Mouse (Mus musculus): ENCODE results near the gene Ccdc157. TPM values are rescaled to one million over a fixed set of nuclear protein-coding genes. Genes with fewer than 3 reads are reported as not detected.
"Not testable (repeated sequence)": the region's sequence is repeated elsewhere in the genome, so short reads cannot be mapped to it uniquely, and the experiment has no call there.

Gene Ccdc157
- polyA plus RNA-seq, 1 experiment from 2014 or later = 7.3 TPM

GRCm38 (mm10) chr11:4186486-4187317, 26.6 kb upstream of the Ccdc157 start, which contains the start of gene Tbc1d10a:
TSS of gene Tbc1d10a (plus strand) at chr11:4186789.
- H3K9ac ChIP-seq = peak within 1 kb of the TSS; percentile 87
- under 1% methylated on average over 68 of the region's 71 CpGs for WGBS

GRCm38 (mm10) chr11:4185480-4185879, 25.4 kb upstream of the Ccdc157 start:
- not testable (repeated sequence) for DNase-seq (ENCODE audit: low spot score); H3K9me3 ChIP-seq (ENCODE audit: control insufficient read depth, low read length); H3K4me3 ChIP-seq (replicated peaks; ENCODE audit: low read length); H3K27me3 ChIP-seq (ENCODE audit: control insufficient read depth, insufficient read depth, low read length); H3K27ac ChIP-seq; ATAC-seq (ENCODE audit: low FRiP score); H3K4me2 ChIP-seq (replicated peaks); H3K9ac ChIP-seq
- 97% methylated on average over 5 of the region's 6 CpGs for WGBS
- peaks cover 14% of the 10 kb centered on the region for H3K4me1 ChIP-seq (replicated peaks; ENCODE audit: control insufficient read depth, insufficient read depth, low read length)
- peaks cover 34% of the 10 kb centered on the region for H3K36me3 ChIP-seq (replicated peaks; ENCODE audit: control insufficient read depth, insufficient read depth)

More at GRCm38 (mm10) chr11:4186486-4187317, 26.6 kb upstream of the Ccdc157 start, which contains the start of gene Tbc1d10a:
- Histone ChIP-seq H3K9me3 (ENCODE audit: control insufficient read depth, low read length) (no peaks in the 10 kb centered on the region), H3K27me3 (ENCODE audit: control insufficient read depth, insufficient read depth, low read length) (no peaks in the 10 kb centered on the region), H3K4me3 (replicated peaks; ENCODE audit: low read length) (peak within 1 kb of the TSS; percentile 80), H3K27ac (peak within 1 kb of the TSS; percentile 47), H3K4me2 (replicated peaks) (peak within 1 kb of the TSS; percentile 87), H3K36me3 (replicated peaks; ENCODE audit: control insufficient read depth, insufficient read depth) (peaks cover 22% of the 10 kb centered on the region), H3K4me1 (replicated peaks; ENCODE audit: control insufficient read depth, insufficient read depth, low read length) (peaks cover 14% of the 10 kb centered on the region)
- DNase-seq (ENCODE audit: low spot score) (peak; percentile 95), ATAC-seq (ENCODE audit: low FRiP score) (peak; percentile 99)

- peak overlapping the region; percentile 34; the same call in 1 of the 2 replicates for H3K27ac ChIP-seq
- no peaks in the 10 kb centered on the region for H3K9me3 ChIP-seq (ENCODE audit: control insufficient read depth, low read length)
- DNase-seq (ENCODE audit: low spot score) = no peak
- peaks cover 14% of the 10 kb centered on the region for H3K4me1 ChIP-seq (replicated peaks; ENCODE audit: control insufficient read depth, insufficient read depth, low read length)
- 81% methylated on average over 4 of the region's 4 CpGs for WGBS
- H3K4me2 ChIP-seq (replicated peaks) = no peak overlapping the region
- H3K9ac ChIP-seq = no peak overlapping the region
- no peaks in the 10 kb centered on the region for H3K27me3 ChIP-seq (ENCODE audit: control insufficient read depth, insufficient read depth, low read length)
- H3K36me3 ChIP-seq (replicated peaks; ENCODE audit: control insufficient read depth, insufficient read depth) = peaks cover 45% of the 10 kb centered on the region
- no peak overlapping the region for H3K4me3 ChIP-seq (replicated peaks; ENCODE audit: low read length)
- ATAC-seq (ENCODE audit: low FRiP score) = no peak
Measured at GRCm38 (mm10) chr11:4184251-4184952, 24.3 kb upstream of the Ccdc157 start.

GRCm38 (mm10) chr11:4183511-4183910, 23.4 kb upstream of the Ccdc157 start:
- no peaks in the 10 kb centered on the region for H3K27me3 ChIP-seq (ENCODE audit: control insufficient read depth, insufficient read depth, low read length)
- peak overlapping the region; percentile 34; the same call in 1 of the 2 replicates for H3K27ac ChIP-seq
- H3K36me3 ChIP-seq (replicated peaks; ENCODE audit: control insufficient read depth, insufficient read depth) = peaks cover 54% of the 10 kb centered on the region
- no peak overlapping the region for H3K4me2 ChIP-seq (replicated peaks)
- ATAC-seq (ENCODE audit: low FRiP score) (no peak), DNase-seq (ENCODE audit: low spot score) (no peak)
- no peaks in the 10 kb centered on the region for H3K9me3 ChIP-seq (ENCODE audit: control insufficient read depth, low read length)
- H3K9ac ChIP-seq = no peak overlapping the region
- H3K4me3 ChIP-seq (replicated peaks; ENCODE audit: low read length) = no peak overlapping the region
- H3K4me1 ChIP-seq (replicated peaks; ENCODE audit: control insufficient read depth, insufficient read depth, low read length) = peaks cover 14% of the 10 kb centered on the region

- Histone ChIP-seq H3K4me3 (replicated peaks; ENCODE audit: low read length) (no peak overlapping the region), H3K27ac (no peak overlapping the region), H3K4me1 (replicated peaks; ENCODE audit: control insufficient read depth, insufficient read depth, low read length) (0 out of 2 replicates have a peak, but pooled peaks cover under 1% of the 10 kb centered on the region), H3K4me2 (replicated peaks) (no peak overlapping the region), H3K9ac (no peak overlapping the region), H3K27me3 (ENCODE audit: control insufficient read depth, insufficient read depth, low read length) (no peaks in the 10 kb centered on the region), H3K36me3 (replicated peaks; ENCODE audit: control insufficient read depth, insufficient read depth) (peaks cover 68% of the 10 kb centered on the region), H3K9me3 (ENCODE audit: control insufficient read depth, low read length) (no peaks in the 10 kb centered on the region)
- 11% methylated on average over 1 of the region's 1 CpGs for WGBS
- ATAC-seq (ENCODE audit: low FRiP score) (no peak), DNase-seq (ENCODE audit: low spot score) (no peak)
Measured at GRCm38 (mm10) chr11:4182061-4182460, 22.0 kb upstream of the Ccdc157 start.

GRCm38 (mm10) chr11:4177716-4178115, 17.6 kb upstream of the Ccdc157 start:
- WGBS = 85% methylated on average over 4 of the region's 4 CpGs
- peaks cover 100% of the 10 kb centered on the region for H3K36me3 ChIP-seq (replicated peaks; ENCODE audit: control insufficient read depth, insufficient read depth)
- H3K4me3 ChIP-seq (replicated peaks; ENCODE audit: low read length) = no peak overlapping the region
- no peaks in the 10 kb centered on the region for H3K4me1 ChIP-seq (replicated peaks; ENCODE audit: control insufficient read depth, insufficient read depth, low read length)
- DNase-seq (ENCODE audit: low spot score) (no peak), ATAC-seq (ENCODE audit: low FRiP score) (no peak)
- no peak overlapping the region for H3K4me2 ChIP-seq (replicated peaks)
- H3K9me3 ChIP-seq (ENCODE audit: control insufficient read depth, low read length) = no peaks in the 10 kb centered on the region
- no peaks in the 10 kb centered on the region for H3K27me3 ChIP-seq (ENCODE audit: control insufficient read depth, insufficient read depth, low read length)
- no peak overlapping the region for H3K27ac ChIP-seq
- no peak overlapping the region for H3K9ac ChIP-seq

GRCm38 (mm10) chr11:4174586-4174985, 14.5 kb upstream of the Ccdc157 start:
- ATAC-seq (ENCODE audit: low FRiP score) = peak; percentile 34; the same call in 1 of the 2 replicates
- Histone ChIP-seq H3K4me1 (replicated peaks; ENCODE audit: control insufficient read depth, insufficient read depth, low read length) (no peaks in the 10 kb centered on the region), H3K4me2 (replicated peaks) (no peak overlapping the region), H3K36me3 (replicated peaks; ENCODE audit: control insufficient read depth, insufficient read depth) (peaks cover 99% of the 10 kb centered on the region), H3K9me3 (ENCODE audit: control insufficient read depth, low read length) (no peaks in the 10 kb centered on the region), H3K27ac (no peak overlapping the region), H3K9ac (no peak overlapping the region), H3K4me3 (replicated peaks; ENCODE audit: low read length) (no peak overlapping the region), H3K27me3 (ENCODE audit: control insufficient read depth, insufficient read depth, low read length) (no peaks in the 10 kb centered on the region)
- WGBS = 84% methylated on average over 5 of the region's 5 CpGs
- DNase-seq (ENCODE audit: low spot score) = no peak

GRCm38 (mm10) chr11:4166467-4167090, 6.5 kb upstream of the Ccdc157 start:
- Histone ChIP-seq H3K9ac (no peak overlapping the region), H3K4me2 (replicated peaks) (no peak overlapping the region), H3K9me3 (ENCODE audit: control insufficient read depth, low read length) (no peaks in the 10 kb centered on the region), H3K27ac (no peak overlapping the region), H3K36me3 (replicated peaks; ENCODE audit: control insufficient read depth, insufficient read depth) (peaks cover 100% of the 10 kb centered on the region), H3K27me3 (ENCODE audit: control insufficient read depth, insufficient read depth, low read length) (no peaks in the 10 kb centered on the region), H3K4me3 (replicated peaks; ENCODE audit: low read length) (no peak overlapping the region), H3K4me1 (replicated peaks; ENCODE audit: control insufficient read depth, insufficient read depth, low read length) (peaks cover 8% of the 10 kb centered on the region)
- no peak for ATAC-seq (ENCODE audit: low FRiP score)
- DNase-seq (ENCODE audit: low spot score) = no peak
- 96% methylated on average over 7 of the region's 7 CpGs for WGBS

- 89% methylated on average over 2 of the region's 2 CpGs for WGBS
- peaks cover 83% of the 10 kb centered on the region for H3K36me3 ChIP-seq (replicated peaks; ENCODE audit: control insufficient read depth, insufficient read depth)
- peaks cover 16% of the 10 kb centered on the region for H3K4me1 ChIP-seq (replicated peaks; ENCODE audit: control insufficient read depth, insufficient read depth, low read length)
- H3K27me3 ChIP-seq (ENCODE audit: control insufficient read depth, insufficient read depth, low read length) = no peaks in the 10 kb centered on the region
- no peak overlapping the region for H3K27ac ChIP-seq
- no peaks in the 10 kb centered on the region for H3K9me3 ChIP-seq (ENCODE audit: control insufficient read depth, low read length)
- no peak overlapping the region for H3K9ac ChIP-seq
- no peak overlapping the region for H3K4me2 ChIP-seq (replicated peaks)
- DNase-seq (ENCODE audit: low spot score) (no peak), ATAC-seq (ENCODE audit: low FRiP score) (no peak)
- no peak overlapping the region for H3K4me3 ChIP-seq (replicated peaks; ENCODE audit: low read length)
Measured at GRCm38 (mm10) chr11:4164701-4165100, 4.6 kb upstream of the Ccdc157 start.
